Mouse (Mus musculus) adrenal gland, adult 10 weeks (tissue): ENCODE data around the gene Them5. TPM values are rescaled to one million over a fixed set of nuclear protein-coding genes. Genes with fewer than 3 reads are reported as not detected.

ENCODE experiments used
- polyA plus RNA-seq: library from polyadenylated mRNA; stranded (reverse); fragments of 350-450 nt; fragmentation: Illumina TruSeq; extraction: RNeasy Lipid Tissue Mini Kit (QIAGEN cat#74804); gene quantifications from one replicate; pipeline ENCODE4 v1.2.3, GENCODE M21; 2014; ENCODE audit warnings: low read depth, low replicate concordance

The Them5 gene
- not detected for polyA plus RNA-seq

GRCm38 (mm10) chr3:94341959-94342422 is at the start of gene Them5:
TSS of gene Them5 (plus strand) at chr3:94342099.

GRCm38 (mm10) chr3:94309633-94310363 is 32.1 kb upstream of the Them5 start, which contains the start of gene Them4:
TSS of gene Them4 (plus strand) at chr3:94310089.

GRCm38 (mm10) chr3:94362138-94362537 is 20.2 kb downstream of the Them5 start, which contains the start of gene C2cd4d:
TSS of gene C2cd4d (plus strand) at chr3:94362438.

GRCm38 (mm10) chr3:94372641-94373040 is 30.7 kb downstream of the Them5 start, which contains the start of gene Rorc:
TSS of gene Rorc (plus strand) at chr3:94372794.

Other genes with a start within 250 kb of the Them5 start
- gene Gm10696, start 163.9 kb upstream of the Them5 start, polyA plus RNA-seq, result not detected
- not detected for gene Gm5286, start 145.4 kb upstream of the Them5 start, polyA plus RNA-seq
- not detected for gene Gm4778, start 78.1 kb upstream of the Them5 start, polyA plus RNA-seq
- gene Them4, start 32.0 kb upstream of the Them5 start, polyA plus RNA-seq, result 26.5 TPM
- not detected for gene C2cd4d, start 20.3 kb downstream of the Them5 start, polyA plus RNA-seq
- 11.3 TPM for gene Rorc, start 30.7 kb downstream of the Them5 start, polyA plus RNA-seq
- 0.35 TPM for gene Lingo4, start 56.4 kb downstream of the Them5 start, polyA plus RNA-seq
- 20.9 TPM for gene Tdrkh, start 71.2 kb downstream of the Them5 start, polyA plus RNA-seq
- 56.4 TPM for gene Mrpl9, start 101.2 kb downstream of the Them5 start, polyA plus RNA-seq
- gene Oaz3, start 101.8 kb downstream of the Them5 start, polyA plus RNA-seq, result not detected
- gene Celf3, start 136.2 kb downstream of the Them5 start, polyA plus RNA-seq, result 2.1 TPM
- 3.1 TPM for gene Riiad1, start 138.2 kb downstream of the Them5 start, polyA plus RNA-seq
- gene Snx27, start 240.6 kb downstream of the Them5 start, polyA plus RNA-seq, result 71.6 TPM